Mouse (Mus musculus) G1E (cell line): ENCODE data around the gene Praf2. TPM values are rescaled to one million over a fixed set of nuclear protein-coding genes. Genes with fewer than 3 reads are reported as not detected.

ENCODE experiments used
- ATAC-seq: 2 replicates; pipeline ENCODE4 v1.8.0; 2016; ENCODE audit warnings: mild to moderate bottlenecking; ENCODE audit not compliant: insufficient number of reproducible peaks, poor library complexity, low FRiP score, severe bottlenecking; ENCODE audit errors: extremely low read depth
- DNase-seq: peaks from one replicate; pipeline ENCODE4 v3.0.0; 2012; ENCODE audit warnings: low spot score
- H3K27me3 ChIP-seq: 2 replicates; pipeline ENCODE4 v1.6.1; 2012; ENCODE audit warnings: mild to moderate bottlenecking, low read length, inconsistent platforms; ENCODE audit not compliant: insufficient read depth
- H3K36me3 ChIP-seq: replicated peaks from 2 replicates; pipeline ENCODE3; 2012; ENCODE audit warnings: mild to moderate bottlenecking, inconsistent platforms
- H3K4me1 ChIP-seq: 2 replicates; pipeline ENCODE4 v1.6.1; 2012; ENCODE audit warnings: low read depth, low read length, inconsistent platforms, mixed read lengths; ENCODE audit not compliant: insufficient read depth
- H3K4me3 ChIP-seq: 2 replicates; pipeline ENCODE4 v1.5.1; 2012; ENCODE audit warnings: low read depth, mild to moderate bottlenecking, inconsistent platforms, low read length, moderate library complexity, mixed read lengths
- H3K9me3 ChIP-seq: replicated peaks from 2 replicates; pipeline ENCODE4 v1.6.1; 2012; ENCODE audit warnings: inconsistent platforms
- CTCF ChIP-seq: IDR thresholded peaks from 2 replicates; pipeline ENCODE4 v1.5.1; 2012; ENCODE audit warnings: low read depth, low read length, inconsistent platforms, mixed read lengths
- GATA1 ChIP-seq: IDR thresholded peaks from 2 replicates; pipeline ENCODE4 v1.6.1; 2012; ENCODE audit warnings: borderline replicate concordance, low read length, inconsistent platforms, mixed read lengths
- GATA2 ChIP-seq: IDR thresholded peaks from 2 replicates; pipeline ENCODE4 v1.6.1; 2012; ENCODE audit warnings: low read depth, low read length, inconsistent platforms, borderline replicate concordance
- POLR2AphosphoS5 ChIP-seq: IDR thresholded peaks from 2 replicates; pipeline ENCODE4 v1.6.1; 2012; ENCODE audit warnings: low read depth, low read length, inconsistent platforms; ENCODE audit not compliant: insufficient replicate concordance
- TAL1 ChIP-seq: conservative IDR thresholded peaks from 2 replicates; pipeline ENCODE4 v1.6.1; 2012; ENCODE audit warnings: low read depth, low read length, inconsistent platforms, mixed read lengths
- polyA plus RNA-seq: library from polyadenylated mRNA; stranded (reverse); fragments of >175 nt; gene quantifications from 2 replicates; pipeline ENCODE4 v1.2.3, GENCODE M21; 2012
- total RNA-seq, 2 experiments: library from RNA; stranded (forward) in 1 of 2; stranded (reverse) in 1 of 2; fragments of 200-1000 nt in 1 of 2; fragments of >200 nt in 1 of 2; fragmentation: Nextera tagmentation in 1 of 2; gene quantifications; 2 replicates each; pipeline ENCODE4 v1.2.3; 2014 to 2017

The Praf2 gene
- total and polyA plus RNA-seq, 3 experiments = 5.0 to 22.6 (median 10.8) TPM

- DNase-seq (no peak), ATAC-seq (no peak)
- Histone ChIP-seq H3K36me3 (peaks cover 50% of the 10 kb centered on the region), H3K9me3 (no peaks in the 10 kb centered on the region), H3K4me1 (peaks cover 61% of the 10 kb centered on the region), H3K4me3 (no peak overlapping the region), H3K27me3 (no peaks in the 10 kb centered on the region)
- no peak for TF ChIP-seq POLR2AphosphoS5
- TF ChIP-seq GATA1 = no peak
- no peak for TF ChIP-seq GATA2
- no peak for TF ChIP-seq CTCF
- no peak for TF ChIP-seq TAL1
Observed at GRCm38 (mm10) chrX:7775501-7776205, 47.4 kb downstream of the Praf2 start.

- Histone ChIP-seq H3K9me3 (no peaks in the 10 kb centered on the region), H3K36me3 (peaks cover 41% of the 10 kb centered on the region), H3K27me3 (no peaks in the 10 kb centered on the region), H3K4me1 (peaks cover 64% of the 10 kb centered on the region), H3K4me3 (no peak overlapping the region)
- ATAC-seq (no peak), DNase-seq (no peak)
- TF ChIP-seq CTCF (peak; percentile 66; the same call in 1 of the 2 replicates), TAL1 (no peak)
Observed at GRCm38 (mm10) chrX:7776329-7777082, 48.3 kb downstream of the Praf2 start.

GRCm38 (mm10) chrX:7778450-7779244 lies 50.4 kb downstream of the Praf2 start:
- Histone ChIP-seq H3K4me3 (no peak overlapping the region; the same call in 1 of the 2 replicates), H3K9me3 (no peaks in the 10 kb centered on the region), H3K36me3 (peaks cover 20% of the 10 kb centered on the region), H3K27me3 (no peaks in the 10 kb centered on the region), H3K4me1 (peaks cover 51% of the 10 kb centered on the region)
- peak; percentile 17 for DNase-seq
- peak; percentile 77 for ATAC-seq
- no peak for TF ChIP-seq CTCF
- no peak for TF ChIP-seq GATA1
- 0 out of 2 replicates have a peak, but pooled peaks have one; percentile 13 for TF ChIP-seq TAL1
- no peak for TF ChIP-seq GATA2
- TF ChIP-seq POLR2AphosphoS5 = no peak

GRCm38 (mm10) chrX:7779294-7779693 lies 51.1 kb downstream of the Praf2 start:
- no peaks in the 10 kb centered on the region for H3K9me3 ChIP-seq
- no peak for DNase-seq
- no peak; the same call in 1 of the 2 replicates for ATAC-seq
- H3K4me3 ChIP-seq = peak overlapping the region; percentile 54; the same call in 1 of the 2 replicates
- H3K36me3 ChIP-seq = peaks cover 14% of the 10 kb centered on the region
- no peak for TF ChIP-seq POLR2AphosphoS5
- no peak for TF ChIP-seq GATA2
- TF ChIP-seq GATA1 = no peak
- TF ChIP-seq CTCF = no peak
- no peak for TF ChIP-seq TAL1
- H3K4me1 ChIP-seq = peaks cover 51% of the 10 kb centered on the region
- H3K27me3 ChIP-seq = no peaks in the 10 kb centered on the region

Other genes with a start within 250 kb of the Praf2 start
Only the 20 nearest of the 26 such genes appear.
- gene Foxp3, start 154.8 kb upstream of the Praf2 start, total RNA-seq (2014; fragmentation: Nextera tagmentation) = not detected in 2 replicates
- 0.11 and 0.52 TPM in 2 replicates for gene Foxp3, start 154.8 kb upstream of the Praf2 start, total RNA-seq (2017)
- 0.96 and 2.2 TPM in 2 replicates for gene Foxp3, start 154.8 kb upstream of the Praf2 start, polyA plus RNA-seq
- 1.6 and 6.3 TPM in 2 replicates for gene Ppp1r3f, start 154.2 kb upstream of the Praf2 start, total RNA-seq (2014; fragmentation: Nextera tagmentation)
- 1.1 and 1.5 TPM in 2 replicates for gene Ppp1r3f, start 154.2 kb upstream of the Praf2 start, total RNA-seq (2017)
- 1.6 and 1.9 TPM in 2 replicates for gene Ppp1r3f, start 154.2 kb upstream of the Praf2 start, polyA plus RNA-seq
- gene Ccdc22, start 122.9 kb upstream of the Praf2 start, total RNA-seq (2014; fragmentation: Nextera tagmentation) = 5.2 and 7.2 TPM in 2 replicates
- 30.3 and 32.3 TPM in 2 replicates for gene Ccdc22, start 122.9 kb upstream of the Praf2 start, total RNA-seq (2017)
- gene Ccdc22, start 122.9 kb upstream of the Praf2 start, polyA plus RNA-seq = 29.4 and 31.7 TPM in 2 replicates
- gene Cacna1f, start 121.4 kb upstream of the Praf2 start, total RNA-seq (2014; fragmentation: Nextera tagmentation) = 0.44 and 0.45 TPM in 2 replicates
- gene Cacna1f, start 121.4 kb upstream of the Praf2 start, total RNA-seq (2017) = 0.66 and 0.99 TPM in 2 replicates
- 0.34 and 0.68 TPM in 2 replicates for gene Cacna1f, start 121.4 kb upstream of the Praf2 start, polyA plus RNA-seq
- 0.39 and 0.83 TPM in 2 replicates for gene Syp, start 90.0 kb upstream of the Praf2 start, total RNA-seq (2014; fragmentation: Nextera tagmentation)
- gene Syp, start 90.0 kb upstream of the Praf2 start, total RNA-seq (2017) = 0.49 and 0.58 TPM in 2 replicates
- gene Syp, start 90.0 kb upstream of the Praf2 start, polyA plus RNA-seq = 0.22 and 0.38 TPM in 2 replicates
- not detected in 2 replicates for gene Prickle3, start 71.2 kb upstream of the Praf2 start, total RNA-seq (2014; fragmentation: Nextera tagmentation)
- gene Prickle3, start 71.2 kb upstream of the Praf2 start, total RNA-seq (2017) = 0.16 and 0.41 TPM in 2 replicates
- gene Prickle3, start 71.2 kb upstream of the Praf2 start, polyA plus RNA-seq = 0.04 TPM in 2 replicates
- 129 and 156 TPM in 2 replicates for gene Plp2, start 57.0 kb upstream of the Praf2 start, total RNA-seq (2014; fragmentation: Nextera tagmentation)
- gene Plp2, start 57.0 kb upstream of the Praf2 start, total RNA-seq (2017) = 50.9 and 54.9 TPM in 2 replicates
- gene Plp2, start 57.0 kb upstream of the Praf2 start, polyA plus RNA-seq = 61.2 and 70.2 TPM in 2 replicates
- gene Magix, start 47.2 kb upstream of the Praf2 start, total RNA-seq (2014; fragmentation: Nextera tagmentation) = not detected in 2 replicates
- 0.12 and 0.27 TPM in 2 replicates for gene Magix, start 47.2 kb upstream of the Praf2 start, total RNA-seq (2017)
- 0.05 TPM in 1 of 2 replicates, not detected in the other for gene Magix, start 47.2 kb upstream of the Praf2 start, polyA plus RNA-seq
- gene Gpkow, start 31.3 kb upstream of the Praf2 start, total RNA-seq (2014; fragmentation: Nextera tagmentation) = 59.1 and 66.0 TPM in 2 replicates
- 21.6 and 25.5 TPM in 2 replicates for gene Gpkow, start 31.3 kb upstream of the Praf2 start, total RNA-seq (2017)
- 6.4 and 11.4 TPM in 2 replicates for gene Gpkow, start 31.3 kb upstream of the Praf2 start, polyA plus RNA-seq
- 25.1 and 36.1 TPM in 2 replicates for gene Wdr45, start 14.1 kb upstream of the Praf2 start, total RNA-seq (2014; fragmentation: Nextera tagmentation)
- gene Wdr45, start 14.1 kb upstream of the Praf2 start, total RNA-seq (2017) = 27.9 and 30.8 TPM in 2 replicates
- gene Wdr45, start 14.1 kb upstream of the Praf2 start, polyA plus RNA-seq = 10.8 and 11.4 TPM in 2 replicates
- not detected in 2 replicates for gene Gm45208, start 6.2 kb upstream of the Praf2 start, total RNA-seq (2014; fragmentation: Nextera tagmentation)
- gene Gm45208, start 6.2 kb upstream of the Praf2 start, total RNA-seq (2017) = 0.44 TPM in 1 of 2 replicates, not detected in the other
- gene Gm45208, start 6.2 kb upstream of the Praf2 start, polyA plus RNA-seq = 1.1 and 2.0 TPM in 2 replicates
- 1.4 and 2.3 TPM in 2 replicates for gene Ccdc120, start 22.5 kb downstream of the Praf2 start, total RNA-seq (2014; fragmentation: Nextera tagmentation)
- gene Ccdc120, start 22.5 kb downstream of the Praf2 start, total RNA-seq (2017) = 0.70 and 0.76 TPM in 2 replicates
- 10.2 and 12.2 TPM in 2 replicates for gene Ccdc120, start 22.5 kb downstream of the Praf2 start, polyA plus RNA-seq
- gene Tfe3, start 34.1 kb downstream of the Praf2 start, total RNA-seq (2014; fragmentation: Nextera tagmentation) = 78.7 and 81.0 TPM in 2 replicates
- 14.1 and 17.0 TPM in 2 replicates for gene Tfe3, start 34.1 kb downstream of the Praf2 start, total RNA-seq (2017)
- gene Tfe3, start 34.1 kb downstream of the Praf2 start, polyA plus RNA-seq = 51.8 and 65.1 TPM in 2 replicates
- 77.0 and 116 TPM in 2 replicates for gene Gripap1, start 61.3 kb downstream of the Praf2 start, total RNA-seq (2014; fragmentation: Nextera tagmentation)
- 45.7 and 53.8 TPM in 2 replicates for gene Gripap1, start 61.3 kb downstream of the Praf2 start, total RNA-seq (2017)
- 24.6 and 30.6 TPM in 2 replicates for gene Gripap1, start 61.3 kb downstream of the Praf2 start, polyA plus RNA-seq
- gene Kcnd1, start 93.8 kb downstream of the Praf2 start, total RNA-seq (2014; fragmentation: Nextera tagmentation) = 1.1 and 4.1 TPM in 2 replicates
- 0.23 and 0.27 TPM in 2 replicates for gene Kcnd1, start 93.8 kb downstream of the Praf2 start, total RNA-seq (2017)
- gene Kcnd1, start 93.8 kb downstream of the Praf2 start, polyA plus RNA-seq = 0.28 and 0.41 TPM in 2 replicates
- 68.1 and 71.8 TPM in 2 replicates for gene Otud5, start 112.9 kb downstream of the Praf2 start, total RNA-seq (2014; fragmentation: Nextera tagmentation)
- gene Otud5, start 112.9 kb downstream of the Praf2 start, total RNA-seq (2017) = 53.3 and 53.7 TPM in 2 replicates
- 84.0 and 86.5 TPM in 2 replicates for gene Otud5, start 112.9 kb downstream of the Praf2 start, polyA plus RNA-seq
- gene Pim2, start 149.8 kb downstream of the Praf2 start, total RNA-seq (2014; fragmentation: Nextera tagmentation) = 7.4 and 12.8 TPM in 2 replicates
- 1.8 and 2.2 TPM in 2 replicates for gene Pim2, start 149.8 kb downstream of the Praf2 start, total RNA-seq (2017)
- 23.1 and 25.6 TPM in 2 replicates for gene Pim2, start 149.8 kb downstream of the Praf2 start, polyA plus RNA-seq
- gene Slc35a2, start 155.6 kb downstream of the Praf2 start, total RNA-seq (2014; fragmentation: Nextera tagmentation) = 9.6 and 13.5 TPM in 2 replicates
- 34.0 and 39.4 TPM in 2 replicates for gene Slc35a2, start 155.6 kb downstream of the Praf2 start, total RNA-seq (2017)
- gene Slc35a2, start 155.6 kb downstream of the Praf2 start, polyA plus RNA-seq = 75.8 and 107 TPM in 2 replicates
- gene Pqbp1, start 170.8 kb downstream of the Praf2 start, total RNA-seq (2014; fragmentation: Nextera tagmentation) = 50.0 and 64.3 TPM in 2 replicates
- 146 and 162 TPM in 2 replicates for gene Pqbp1, start 170.8 kb downstream of the Praf2 start, total RNA-seq (2017)
- 152 and 167 TPM in 2 replicates for gene Pqbp1, start 170.8 kb downstream of the Praf2 start, polyA plus RNA-seq
- gene Timm17b, start 170.9 kb downstream of the Praf2 start, total RNA-seq (2014; fragmentation: Nextera tagmentation) = 195 and 197 TPM in 2 replicates
- gene Timm17b, start 170.9 kb downstream of the Praf2 start, total RNA-seq (2017) = 72.9 and 78.8 TPM in 2 replicates
- 122 and 139 TPM in 2 replicates for gene Timm17b, start 170.9 kb downstream of the Praf2 start, polyA plus RNA-seq